Mouse (Mus musculus) heart, adult 2 months (tissue): ENCODE data around the gene 3110040M04Rik. TPM values are rescaled to one million over a fixed set of nuclear protein-coding genes. Genes with fewer than 3 reads are reported as not detected.
"Not testable (repeated sequence)": the region's sequence is repeated elsewhere in the genome, so short reads cannot be mapped to it uniquely, and the experiment has no call there.

ENCODE experiments used
- DNase-seq, 2 experiments: peaks; one replicate each; pipeline ENCODE4 v3.0.0; 2021
- H3K27ac ChIP-seq: fragments of 200-600 bp; 2 replicates; pipeline ENCODE4 v1.8.1; 2022
- H3K27me3 ChIP-seq: fragments of 200-500 bp; 2 replicates; pipeline ENCODE4 v1.6.1; 2012; ENCODE audit warnings: mild to moderate bottlenecking, low read length, inconsistent platforms, mixed read lengths; ENCODE audit not compliant: control insufficient read depth, insufficient read depth
- H3K36me3 ChIP-seq: fragments of 200-500 bp; 2 replicates; pipeline ENCODE4 v1.6.1; 2012; ENCODE audit warnings: low read length, inconsistent platforms; ENCODE audit not compliant: control insufficient read depth, insufficient read depth
- H3K4me1 ChIP-seq: fragments of 200-500 bp; 2 replicates; pipeline ENCODE4 v1.6.1; 2011; ENCODE audit warnings: low read length; ENCODE audit not compliant: control insufficient read depth, insufficient read depth
- H3K4me3 ChIP-seq: fragments of 200-600 bp; 2 replicates; pipeline ENCODE4 v1.8.1; 2022
- H3K79me2 ChIP-seq: fragments of 200-500 bp; replicated peaks from 2 replicates; pipeline ENCODE4 v1.6.1; 2012; ENCODE audit warnings: mild to moderate bottlenecking, inconsistent platforms, low read length, moderate library complexity, mixed read lengths; ENCODE audit not compliant: control insufficient read depth, insufficient read depth
- H3K9ac ChIP-seq: fragments of 200-500 bp; 2 replicates; pipeline ENCODE4 v1.6.1; 2012; ENCODE audit warnings: low read depth, mild to moderate bottlenecking, control low read depth, inconsistent platforms, low read length, mixed read lengths
- CTCF ChIP-seq: fragments of 200-600 bp; IDR thresholded peaks from 2 replicates; pipeline ENCODE4 v1.8.1; 2022; ENCODE audit warnings: antibody characterized with exemption, mild to moderate bottlenecking, moderate library complexity
- EP300 ChIP-seq: fragments of 200-500 bp; IDR thresholded peaks from 2 replicates; pipeline ENCODE4 v1.6.1; 2011; ENCODE audit warnings: low read depth, low read length, control low read depth; ENCODE audit not compliant: insufficient read depth
- POLR2A ChIP-seq: fragments of 200-500 bp; IDR thresholded peaks from 2 replicates; pipeline ENCODE4 v1.6.1; 2011; ENCODE audit warnings: mild to moderate bottlenecking, low read depth, low read length, control low read depth; ENCODE audit not compliant: insufficient read depth
- WGBS: fragments of 180-500 bp; shearing (Covaris S2); methylation state at CpG from one replicate; pipeline ENCODE4 v1.1.7; 2018; 5-methylcytosine and 5-hydroxymethylcytosine counted together
- intact Hi-C: fragments of 180-260 bp; cut with DNase I; formaldehyde crosslinking; loops from one replicate; pipeline ENCODE4 v1.15.1; 2025
- polyA plus RNA-seq: library from polyadenylated mRNA; depleted of rRNA; stranded (reverse); fragments of >200 nt; gene quantifications from 2 replicates; pipeline ENCODE4 v1.2.3, GENCODE M21; 2012
- total RNA-seq, 2 experiments: library from RNA; stranded (reverse); gene quantifications; 2 replicates each; pipeline ENCODE4 v1.2.3; 2021

3110040M04Rik gene
- total and polyA plus RNA-seq, 3 experiments: not detected

GRCm38 (mm10) chr1:151188469-151188868 is 15.5 kb upstream of the 3110040M04Rik start:
- intact Hi-C loops: no loop called here
- H3K27me3 ChIP-seq: no peaks in the 10 kb centered on the region
- no peaks in the 10 kb centered on the region for H3K4me1 ChIP-seq
- no peaks in the 10 kb centered on the region for H3K79me2 ChIP-seq
- WGBS: 81% methylated on average over 4 of the region's 4 CpGs
- no peaks in the 10 kb centered on the region for H3K36me3 ChIP-seq
- H3K9ac ChIP-seq: no peak overlapping the region
- DNase-seq: no peak
- no peak for TF ChIP-seq POLR2A
- no peak for TF ChIP-seq EP300
- TF ChIP-seq CTCF: no peak
- H3K27ac ChIP-seq: no peak overlapping the region
- no peak overlapping the region for H3K4me3 ChIP-seq

GRCm38 (mm10) chr1:151192075-151192474 is 11.8 kb upstream of the 3110040M04Rik start, which contains the start of gene Gm8947:
Gene Gm8947 (plus strand): TSS chr1:151192376.
- H3K27me3 ChIP-seq, H3K4me1 ChIP-seq, H3K79me2 ChIP-seq, H3K9ac ChIP-seq, H3K27ac ChIP-seq, H3K4me3 ChIP-seq, DNase-seq, H3K36me3 ChIP-seq, intact Hi-C loops: not testable (repeated sequence)
- 88% methylated on average over 1 of the region's 7 CpGs for WGBS

- DNase-seq, H3K79me2 ChIP-seq, H3K4me3 ChIP-seq, H3K27me3 ChIP-seq, H3K27ac ChIP-seq, H3K4me1 ChIP-seq, H3K36me3 ChIP-seq, intact Hi-C loops, H3K9ac ChIP-seq: not testable (repeated sequence)
- WGBS: 88% methylated on average over 15 of the region's 15 CpGs
Observed at GRCm38 (mm10) chr1:151192739-151193138, 11.2 kb upstream of the 3110040M04Rik start.

GRCm38 (mm10) chr1:151195986-151196385 is 7.9 kb upstream of the 3110040M04Rik start:
- H3K27ac ChIP-seq, H3K27me3 ChIP-seq, DNase-seq, H3K4me1 ChIP-seq, H3K36me3 ChIP-seq, intact Hi-C loops, H3K4me3 ChIP-seq, H3K79me2 ChIP-seq, H3K9ac ChIP-seq: not testable (repeated sequence)
- WGBS: 82% methylated on average over 4 of the region's 4 CpGs

- H3K36me3 ChIP-seq, H3K4me1 ChIP-seq, DNase-seq, H3K9ac ChIP-seq, H3K27me3 ChIP-seq, intact Hi-C loops, H3K79me2 ChIP-seq, H3K4me3 ChIP-seq, H3K27ac ChIP-seq: not testable (repeated sequence)
- 68% methylated on average over 3 of the region's 3 CpGs for WGBS
Observed at GRCm38 (mm10) chr1:151196690-151197089, 7.2 kb upstream of the 3110040M04Rik start.

GRCm38 (mm10) chr1:151198120-151198519 is 5.8 kb upstream of the 3110040M04Rik start, which contains the start of gene Gm47995:
Gene Gm47995 (plus strand): TSS chr1:151198448.
- H3K36me3 ChIP-seq, DNase-seq, intact Hi-C loops, H3K27ac ChIP-seq, H3K4me3 ChIP-seq, H3K79me2 ChIP-seq, H3K4me1 ChIP-seq, H3K9ac ChIP-seq, H3K27me3 ChIP-seq: not testable (repeated sequence)
- 90% methylated on average over 4 of the region's 4 CpGs for WGBS

GRCm38 (mm10) chr1:151200620-151201019 is 3.3 kb upstream of the 3110040M04Rik start:
- H3K4me1 ChIP-seq, H3K9ac ChIP-seq, H3K27ac ChIP-seq, H3K36me3 ChIP-seq, H3K27me3 ChIP-seq, H3K79me2 ChIP-seq, DNase-seq, intact Hi-C loops, H3K4me3 ChIP-seq: not testable (repeated sequence)

GRCm38 (mm10) chr1:151202771-151203170 is 1.1 kb upstream of the 3110040M04Rik start:
- WGBS: 52% methylated on average over 3 of the region's 5 CpGs
- not testable (repeated sequence) for H3K27ac ChIP-seq

GRCm38 (mm10) chr1:151208493-151208892 is 4.6 kb downstream of the 3110040M04Rik start:
- H3K27ac ChIP-seq, H3K36me3 ChIP-seq, H3K4me1 ChIP-seq, H3K27me3 ChIP-seq, intact Hi-C loops, H3K79me2 ChIP-seq, DNase-seq, H3K4me3 ChIP-seq, H3K9ac ChIP-seq: not testable (repeated sequence)
- 51% methylated on average over 3 of the region's 5 CpGs for WGBS

More at GRCm38 (mm10) chr1:151202771-151203170, 1.1 kb upstream of the 3110040M04Rik start:
- H3K4me1 ChIP-seq, H3K36me3 ChIP-seq, H3K4me3 ChIP-seq, H3K9ac ChIP-seq, intact Hi-C loops, H3K79me2 ChIP-seq, DNase-seq, H3K27me3 ChIP-seq: not testable (repeated sequence)

GRCm38 (mm10) chr1:151208944-151209343 is 5.0 kb downstream of the 3110040M04Rik start:
- H3K4me1 ChIP-seq, H3K4me3 ChIP-seq, H3K36me3 ChIP-seq, intact Hi-C loops, H3K9ac ChIP-seq, DNase-seq, H3K27me3 ChIP-seq, H3K27ac ChIP-seq, H3K79me2 ChIP-seq: not testable (repeated sequence)
